Mouse (Mus musculus) mature B cell (primary cell): ENCODE measurements around the gene Sept6.

Experiments
- in situ Hi-C: fragments of 300-500 bp; cut with MboI; formaldehyde crosslinking; loops from 2 replicates; pipeline ENCODE4 v1.14.3; 2019

Sept6 gene

DNA sequence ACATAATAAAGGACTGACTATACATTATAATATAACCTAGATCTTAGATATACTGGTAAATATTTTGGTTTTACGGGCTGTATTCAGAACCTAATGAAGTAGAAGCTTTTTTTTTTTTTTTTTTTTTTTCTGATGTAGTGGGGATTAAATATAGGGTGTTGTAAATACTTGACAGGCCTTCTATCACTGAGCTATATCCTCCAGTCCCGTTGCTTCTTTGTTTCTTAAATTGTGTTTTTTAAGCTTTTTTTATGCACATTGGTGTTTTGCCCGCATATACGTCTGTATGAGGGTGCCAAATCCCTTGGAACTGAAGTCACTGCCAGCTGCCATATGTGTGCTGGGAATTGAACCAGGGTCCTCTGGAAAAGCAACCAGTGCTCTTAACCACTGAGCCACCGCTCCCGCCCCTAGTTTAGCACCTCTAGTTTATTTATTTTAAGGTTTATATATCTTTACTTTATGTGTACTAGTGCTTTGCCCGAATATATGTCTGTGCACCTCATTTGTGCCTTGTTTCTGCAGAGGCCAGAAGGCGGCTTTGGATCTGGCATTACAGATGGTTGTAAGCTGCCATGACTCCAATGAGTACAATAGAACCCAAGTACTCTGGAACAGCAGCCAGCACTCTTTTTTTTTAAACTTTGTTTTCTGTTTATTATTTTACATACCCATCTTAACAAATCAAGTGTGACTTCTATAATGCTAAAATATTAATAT, 126.8 kb downstream of the Sept6 start:
- in situ Hi-C loops = no loop called here

GRCm38 (mm10) chrX:36863766-36864608, 127.6 kb downstream of the Sept6 start:
- in situ Hi-C loops = no loop called here
